Mouse (Mus musculus): ENCODE data around the gene Ing1. TPM values are rescaled to one million over a fixed set of nuclear protein-coding genes. Genes with fewer than 3 reads are reported as not detected.

The Ing1 gene
- polyA plus RNA-seq, 1 experiment, result 16.1 TPM

- WGBS, result under 1% methylated on average over 82 of the region's 85 CpGs
- Histone ChIP-seq H3K27me3 (ENCODE audit: control insufficient read depth, insufficient read depth, low read length) (no peaks in the 10 kb centered on the region), H3K4me1 (ENCODE audit: control insufficient read depth, insufficient read depth, insufficient read length) (peaks cover 8% of the 10 kb centered on the region; the same call in 1 of the 2 replicates), H3K36me3 (ENCODE audit: control insufficient read depth, insufficient read depth, low read length) (peaks cover 3% of the 10 kb centered on the region), H3K27ac (ENCODE audit: insufficient read depth, low read length) (peak overlapping the region; percentile 98), H3K4me3 (ENCODE audit: extremely low read depth, insufficient read depth, insufficient read length) (peak overlapping the region; percentile 74)
- TF ChIP-seq CTCF (IDR thresholded peaks at IDR 0.05; ENCODE audit: extremely low read depth, insufficient read depth, insufficient read length, insufficient replicate concordance) (no peak), POLR2A (IDR thresholded peaks at IDR 0.05; ENCODE audit: low read depth, low read length) (no peak; the same call in 1 of the 2 replicates)
- DNase-seq (ENCODE audit: low read depth in 1 of 2, low spot score in 2 of 2), result peak; percentile 29 to 60
These were observed 1.5 kb downstream of the Ing1 start for GRCm38 (mm10) chr8:11556691-11557423.

- TF ChIP-seq CTCF (IDR thresholded peaks at IDR 0.05; ENCODE audit: extremely low read depth, insufficient read depth, insufficient read length, insufficient replicate concordance) (no peak), POLR2A (IDR thresholded peaks at IDR 0.05; ENCODE audit: low read depth, low read length) (no peak)
- Histone ChIP-seq H3K27me3 (ENCODE audit: control insufficient read depth, insufficient read depth, low read length) (no peaks in the 10 kb centered on the region), H3K4me1 (ENCODE audit: control insufficient read depth, insufficient read depth, insufficient read length) (peaks cover 8% of the 10 kb centered on the region; the same call in 1 of the 2 replicates), H3K27ac (ENCODE audit: insufficient read depth, low read length) (peak overlapping the region; percentile 98), H3K36me3 (ENCODE audit: control insufficient read depth, insufficient read depth, low read length) (peaks cover 6% of the 10 kb centered on the region), H3K4me3 (ENCODE audit: extremely low read depth, insufficient read depth, insufficient read length) (peak overlapping the region; percentile 74)
- under 1% methylated on average over 32 of the region's 32 CpGs for WGBS
- peak; percentile 9 to 41 for DNase-seq (ENCODE audit: low read depth in 1 of 2, low spot score in 2 of 2)
These were observed 2.0 kb downstream of the Ing1 start for GRCm38 (mm10) chr8:11557424-11557767.

- peaks cover 8% of the 10 kb centered on the region; the same call in 1 of the 2 replicates for H3K4me1 ChIP-seq (ENCODE audit: control insufficient read depth, insufficient read depth, insufficient read length)
- peaks cover 6% of the 10 kb centered on the region for H3K36me3 ChIP-seq (ENCODE audit: control insufficient read depth, insufficient read depth, low read length)
- TF ChIP-seq CTCF (IDR thresholded peaks at IDR 0.05; ENCODE audit: extremely low read depth, insufficient read depth, insufficient read length, insufficient replicate concordance) (no peak), POLR2A (IDR thresholded peaks at IDR 0.05; ENCODE audit: low read depth, low read length) (peak; percentile 100)
- peak overlapping the region; percentile 98 for H3K4me3 ChIP-seq (ENCODE audit: extremely low read depth, insufficient read depth, insufficient read length)
- under 1% methylated on average over 67 of the region's 67 CpGs for WGBS
- H3K27me3 ChIP-seq (ENCODE audit: control insufficient read depth, insufficient read depth, low read length), result no peaks in the 10 kb centered on the region
- peak overlapping the region; percentile 98 for H3K27ac ChIP-seq (ENCODE audit: insufficient read depth, low read length)
- peak; percentile 95 to 98 for DNase-seq (ENCODE audit: low read depth in 1 of 2, low spot score in 2 of 2)
These were observed 2.6 kb downstream of the Ing1 start for GRCm38 (mm10) chr8:11557768-11558629.

GRCm38 (mm10) chr8:11559511-11559910 is 4.1 kb downstream of the Ing1 start:
- 68% methylated on average over 3 of the region's 3 CpGs for WGBS
- no peak overlapping the region for H3K4me3 ChIP-seq (ENCODE audit: extremely low read depth, insufficient read depth, insufficient read length)
- no peak for DNase-seq (ENCODE audit: low read depth in 1 of 2, low spot score in 2 of 2)

GRCm38 (mm10) chr8:11560220-11560619 is 4.8 kb downstream of the Ing1 start:
- WGBS, result 87% methylated on average over 9 of the region's 9 CpGs
- no peak for DNase-seq (ENCODE audit: low read depth in 1 of 2, low spot score in 2 of 2)
- Histone ChIP-seq H3K4me3 (ENCODE audit: extremely low read depth, insufficient read depth, insufficient read length) (no peak overlapping the region), H3K27ac (ENCODE audit: insufficient read depth, low read length) (no peak overlapping the region), H3K27me3 (ENCODE audit: control insufficient read depth, insufficient read depth, low read length) (no peaks in the 10 kb centered on the region), H3K4me1 (ENCODE audit: control insufficient read depth, insufficient read depth, insufficient read length) (peaks cover 5% of the 10 kb centered on the region; the same call in 1 of the 2 replicates), H3K36me3 (ENCODE audit: control insufficient read depth, insufficient read depth, low read length) (peaks cover 12% of the 10 kb centered on the region)
- TF ChIP-seq CTCF (IDR thresholded peaks at IDR 0.05; ENCODE audit: extremely low read depth, insufficient read depth, insufficient read length, insufficient replicate concordance) (no peak), POLR2A (IDR thresholded peaks at IDR 0.05; ENCODE audit: low read depth, low read length) (no peak)

More at GRCm38 (mm10) chr8:11559511-11559910, 4.1 kb downstream of the Ing1 start:
- Histone ChIP-seq H3K36me3 (ENCODE audit: control insufficient read depth, insufficient read depth, low read length) (peaks cover 12% of the 10 kb centered on the region), H3K4me1 (ENCODE audit: control insufficient read depth, insufficient read depth, insufficient read length) (peaks cover 5% of the 10 kb centered on the region; the same call in 1 of the 2 replicates), H3K27ac (ENCODE audit: insufficient read depth, low read length) (no peak overlapping the region), H3K27me3 (ENCODE audit: control insufficient read depth, insufficient read depth, low read length) (no peaks in the 10 kb centered on the region)
- TF ChIP-seq POLR2A (IDR thresholded peaks at IDR 0.05; ENCODE audit: low read depth, low read length) (no peak), CTCF (IDR thresholded peaks at IDR 0.05; ENCODE audit: extremely low read depth, insufficient read depth, insufficient read length, insufficient replicate concordance) (no peak)

- Histone ChIP-seq H3K36me3 (ENCODE audit: control insufficient read depth, insufficient read depth, low read length) (peaks cover 12% of the 10 kb centered on the region), H3K27me3 (ENCODE audit: control insufficient read depth, insufficient read depth, low read length) (no peaks in the 10 kb centered on the region), H3K4me3 (ENCODE audit: extremely low read depth, insufficient read depth, insufficient read length) (no peak overlapping the region), H3K4me1 (ENCODE audit: control insufficient read depth, insufficient read depth, insufficient read length) (peaks cover 3% of the 10 kb centered on the region; the same call in 1 of the 2 replicates), H3K27ac (ENCODE audit: insufficient read depth, low read length) (no peak overlapping the region)
- no peak for TF ChIP-seq POLR2A (IDR thresholded peaks at IDR 0.05; ENCODE audit: low read depth, low read length)
- TF ChIP-seq CTCF (IDR thresholded peaks at IDR 0.05; ENCODE audit: extremely low read depth, insufficient read depth, insufficient read length, insufficient replicate concordance), result no peak
- no peak for DNase-seq (ENCODE audit: low read depth in 1 of 2, low spot score in 2 of 2)
- 68% methylated on average over 5 of the region's 5 CpGs for WGBS
These were observed 8.9 kb downstream of the Ing1 start for GRCm38 (mm10) chr8:11564236-11564635.

Data from spleen, adult 2 months (tissue).